Mouse (Mus musculus): ENCODE measurements around the gene Aagab.

GRCm38 (mm10) chr9:63668621-63669020, 66.2 kb downstream of the Aagab start:
- TF ChIP-seq CTCF (conservative IDR thresholded peaks at IDR 0.05; ENCODE audit: low read length): no peak
- no peak for TF ChIP-seq NANOG (IDR thresholded peaks at IDR 0.05; ENCODE audit: borderline replicate concordance, low read length)
- TF ChIP-seq POU5F1 (IDR thresholded peaks at IDR 0.05; ENCODE audit: borderline replicate concordance, low read length): no peak

Measured in E14TG2a.4 (cell line).